Mouse (Mus musculus): ENCODE measurements around the gene Dlg3.

The Dlg3 gene

DNA sequence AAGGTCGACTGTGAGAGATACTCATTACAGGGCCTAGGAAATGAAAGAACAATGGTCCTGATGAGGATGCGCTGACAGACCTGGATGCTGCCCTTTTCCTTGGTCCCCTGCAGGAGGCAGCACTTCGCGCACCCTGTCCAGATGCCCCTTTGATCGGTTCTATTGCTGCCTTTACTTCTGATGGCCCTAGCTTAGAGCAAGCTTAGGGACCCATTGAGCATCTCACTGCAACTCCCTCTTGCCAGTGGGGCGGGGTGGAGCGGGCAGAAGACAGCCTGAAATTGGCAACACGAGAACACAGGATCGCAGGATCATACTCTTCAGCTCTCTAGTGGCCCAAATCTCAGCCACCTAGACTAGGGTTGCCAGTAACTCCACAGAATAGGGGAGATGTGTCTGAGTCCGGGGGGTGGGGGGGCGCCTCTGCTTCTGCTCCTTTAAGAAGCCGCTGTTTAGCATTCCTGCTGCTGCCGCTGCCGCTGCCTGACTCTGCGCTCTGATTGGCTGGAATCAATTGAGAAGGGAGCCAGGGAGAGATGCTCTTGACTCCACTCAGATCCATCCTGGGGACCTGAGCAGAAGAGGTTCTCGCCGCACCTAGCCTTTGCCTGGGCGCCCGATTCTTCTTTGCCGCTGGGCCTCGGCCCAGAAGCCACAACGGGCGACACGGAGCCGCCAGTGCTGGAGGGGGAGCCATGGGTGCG is at the start of gene Dlg3:
Dlg3 (plus strand) TSS at position 542 of the 704 bp plus-strand sequence.
- DNase-seq = peak; percentile 65

DNA sequence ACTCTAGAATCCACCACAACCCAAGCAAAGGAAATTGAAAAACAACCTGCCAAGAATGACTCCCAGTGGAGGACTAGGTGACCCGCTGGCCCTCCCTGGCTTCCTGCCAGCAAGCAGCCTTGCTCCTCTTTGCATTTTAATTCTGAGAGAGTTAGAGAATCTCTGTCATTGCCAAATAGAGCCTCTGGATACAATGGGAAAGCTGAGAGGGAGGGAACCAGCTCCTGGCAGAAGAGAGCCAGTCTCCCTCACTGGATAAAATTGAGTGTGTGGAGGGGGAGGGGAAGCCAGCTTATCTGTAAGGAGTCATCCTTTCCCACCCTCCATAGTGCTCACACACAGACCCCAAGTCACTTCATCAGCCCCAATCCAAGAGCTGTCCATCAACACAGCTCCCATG is 38.6 kb upstream of the Dlg3 start:
- DNase-seq = no peak

DNA sequence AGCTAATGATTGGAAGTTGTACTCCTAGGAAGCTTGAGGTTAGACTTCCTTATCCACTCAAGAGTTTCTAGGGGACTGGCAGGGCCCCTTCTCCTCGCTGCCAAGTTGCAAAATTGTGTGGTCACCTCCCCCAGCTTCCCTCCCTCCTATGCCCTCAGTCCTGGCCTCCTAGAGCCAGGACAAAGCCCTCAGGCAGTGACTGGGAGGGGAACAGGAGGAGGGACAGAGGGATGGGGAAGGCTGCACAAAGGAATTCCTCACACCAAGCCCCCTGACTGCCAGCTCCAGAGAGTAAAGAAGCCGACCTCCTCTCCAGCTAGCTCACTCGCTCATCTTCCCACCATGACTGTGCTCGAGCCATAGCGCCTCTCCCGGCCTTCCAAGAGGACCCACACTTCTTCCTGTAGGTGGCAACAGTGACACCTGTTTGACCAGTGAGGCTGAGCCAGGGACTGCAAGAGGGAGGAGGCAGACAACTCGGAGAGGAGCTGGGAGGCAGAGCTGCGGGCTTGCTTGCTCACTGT is 37.8 kb upstream of the Dlg3 start, which contains the start of gene Gdpd2:
Gdpd2 (plus strand) TSS at position 209 of the 524 bp plus-strand sequence.
- DNase-seq = peak; percentile 46

DNA sequence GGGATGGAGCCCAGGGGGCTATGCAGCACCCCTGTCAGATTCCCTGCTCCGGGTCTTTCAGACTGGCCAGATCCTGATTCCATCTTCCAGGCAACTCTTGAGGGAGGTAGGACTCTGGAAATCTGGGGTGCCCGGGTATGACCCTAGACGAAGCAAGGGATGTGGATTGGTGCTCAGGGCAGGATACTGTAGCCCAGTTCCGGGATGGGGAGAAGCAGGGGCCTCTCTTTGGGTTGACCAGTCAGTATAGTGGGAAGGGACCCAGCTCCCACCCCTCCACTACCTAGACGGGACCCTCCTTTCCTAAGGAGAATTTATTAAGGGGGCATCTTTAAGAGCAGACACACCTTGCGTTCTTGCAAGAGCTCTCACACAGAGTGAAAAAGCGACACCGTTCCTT is 37.3 kb upstream of the Dlg3 start:
- no peak for DNase-seq

DNA sequence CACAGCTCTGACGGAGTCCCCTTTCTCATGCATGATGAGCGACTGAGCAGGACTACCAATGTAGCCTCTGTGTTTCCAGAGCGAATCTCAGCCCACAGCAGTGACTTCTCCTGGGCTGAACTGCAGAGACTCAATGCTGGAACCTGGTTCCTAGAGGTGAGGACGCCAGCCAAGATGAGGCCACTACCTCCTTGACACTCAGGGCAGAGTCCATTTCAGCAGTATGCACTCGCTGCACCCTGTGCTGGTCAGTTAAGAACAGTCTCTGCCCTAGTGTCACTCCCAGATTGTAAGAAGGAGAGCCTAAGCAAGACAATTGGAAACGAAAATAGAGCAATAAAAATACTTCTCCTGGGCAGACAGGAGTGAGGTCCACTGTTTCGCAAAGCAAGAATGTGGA is 33.2 kb upstream of the Dlg3 start:
- no peak for DNase-seq

DNA sequence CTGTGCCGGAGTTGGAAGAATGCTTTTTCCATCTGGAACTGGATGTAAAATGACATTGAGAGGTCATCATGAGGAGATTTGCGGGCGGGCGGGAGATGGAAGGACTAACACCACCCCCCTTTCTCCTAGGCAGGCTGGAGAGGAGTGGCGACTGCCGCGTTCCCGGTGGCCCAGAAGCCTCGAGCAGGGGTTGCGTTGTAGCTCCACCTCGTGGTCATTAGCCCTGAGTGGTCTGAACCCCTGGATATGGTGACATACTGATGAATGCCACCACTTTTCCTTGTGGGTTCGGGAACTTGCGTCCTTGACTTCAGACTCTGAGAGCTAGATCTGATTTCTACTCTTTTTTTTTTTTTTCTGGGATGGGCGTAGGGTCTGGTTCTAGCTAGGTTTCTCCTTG is 28.6 kb upstream of the Dlg3 start:
- DNase-seq = peak; percentile 59

DNA sequence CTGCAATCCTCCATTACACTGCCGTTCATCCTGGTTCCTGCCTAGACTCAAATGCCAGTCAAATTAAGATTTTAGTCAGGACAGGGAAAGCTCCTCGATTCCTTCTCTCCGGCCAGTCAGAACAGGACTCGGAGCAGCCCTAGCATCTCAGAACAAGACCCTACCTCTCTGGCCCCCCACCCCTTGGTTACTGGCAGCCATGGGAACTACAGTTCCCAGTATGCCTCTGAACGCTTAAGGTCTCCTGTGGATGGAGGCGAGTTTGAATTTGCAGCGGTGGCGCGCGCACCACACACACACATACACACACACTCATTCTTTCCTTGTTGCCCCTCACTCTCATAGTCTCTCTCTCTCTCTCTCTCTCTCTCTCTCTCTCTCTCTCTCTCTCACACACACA is 28.1 kb upstream of the Dlg3 start:
- DNase-seq = peak; percentile 13

DNA sequence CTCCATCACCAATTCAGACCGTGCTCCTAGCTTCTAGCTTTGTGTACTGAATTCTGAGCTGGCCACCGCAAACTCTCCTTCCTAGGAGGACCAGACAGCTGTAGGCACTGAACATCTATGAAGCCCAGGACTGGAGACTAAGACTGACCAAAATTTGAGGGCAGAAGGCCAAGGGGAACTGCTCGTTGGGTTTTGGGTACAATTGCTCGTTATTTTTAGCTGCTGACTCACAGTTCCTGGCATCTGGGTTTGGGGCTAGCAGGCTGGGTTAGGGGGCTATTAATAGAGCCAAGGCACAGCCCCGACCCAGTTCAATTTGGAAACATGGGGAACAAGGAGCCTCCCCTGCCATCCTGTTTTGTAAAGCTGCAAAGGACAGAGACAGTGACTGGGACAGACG is 26.7 kb upstream of the Dlg3 start:
- no peak for DNase-seq

DNA sequence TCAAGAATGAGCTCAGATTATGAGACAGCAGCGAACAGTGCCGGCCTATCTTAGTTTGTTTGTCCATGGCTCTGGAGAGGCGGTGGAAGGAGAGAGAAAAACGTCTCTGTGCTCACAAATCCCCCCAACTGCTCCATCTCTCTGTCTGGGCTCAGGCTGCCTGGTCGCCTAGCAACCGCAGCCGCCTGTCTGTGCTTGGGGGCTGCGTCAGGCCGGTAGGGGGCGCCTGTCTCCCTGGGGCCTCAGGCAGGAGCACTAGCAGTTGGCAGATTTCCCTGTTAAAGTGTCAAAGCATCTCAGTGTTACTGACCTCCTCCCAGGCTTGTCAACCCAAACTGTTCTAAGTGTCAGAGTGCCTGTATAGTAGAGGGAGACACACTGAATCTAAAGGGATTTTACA is 25.6 kb upstream of the Dlg3 start:
- peak; percentile 48 for DNase-seq

DNA sequence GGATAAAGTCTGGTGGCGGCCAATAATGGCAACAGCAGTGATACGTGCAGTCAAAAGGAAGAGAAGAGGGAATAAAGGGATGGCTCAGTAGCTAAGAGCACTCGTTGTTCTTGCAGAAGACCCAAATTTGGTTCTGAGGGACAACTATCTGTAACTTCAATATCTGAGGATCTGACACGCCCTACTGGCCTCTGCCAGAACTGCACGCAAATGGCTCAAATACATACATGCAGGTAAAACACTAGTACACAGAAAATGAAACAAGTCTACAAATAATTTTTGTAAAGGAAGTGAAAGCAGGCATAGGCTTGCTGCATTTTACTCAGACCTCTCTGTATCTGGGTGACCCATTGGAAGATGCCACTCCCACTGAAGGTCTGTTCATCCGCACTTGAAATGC is 1.7 kb upstream of the Dlg3 start:
- DNase-seq = no peak

DNA sequence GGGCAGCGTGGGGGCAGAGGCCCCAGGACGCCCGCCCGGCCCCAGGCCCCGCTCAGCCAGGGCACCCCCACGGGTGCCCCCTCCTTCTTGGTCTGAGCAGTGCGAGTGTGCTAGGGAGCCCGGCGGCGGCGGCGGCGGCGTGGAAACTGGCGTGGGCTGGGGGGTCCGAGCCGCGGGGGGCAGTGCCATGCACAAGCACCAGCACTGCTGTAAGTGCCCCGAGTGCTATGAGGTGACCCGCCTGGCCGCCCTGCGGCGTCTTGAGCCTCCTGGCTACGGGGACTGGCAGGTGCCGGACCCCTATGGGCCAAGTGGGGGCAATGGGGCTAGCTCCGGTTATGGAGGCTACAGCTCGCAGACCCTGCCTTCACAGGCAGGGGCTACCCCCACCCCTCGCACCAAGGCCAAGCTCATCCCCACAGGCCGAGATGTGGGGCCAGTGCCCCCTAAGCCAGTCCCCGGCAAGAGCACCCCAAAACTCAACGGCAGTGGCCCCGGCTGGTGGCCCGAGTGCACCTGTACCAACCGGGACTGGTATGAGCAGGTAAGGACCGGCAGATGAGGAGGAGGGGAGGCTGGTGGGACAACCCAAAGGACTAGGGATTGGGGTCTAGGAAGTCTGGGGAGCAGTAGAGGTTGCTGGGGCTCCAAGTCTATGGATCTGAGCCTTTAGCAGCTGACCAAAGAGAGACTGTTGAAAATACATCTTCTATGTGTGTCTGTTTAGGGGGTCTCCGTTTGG is 534 bp downstream of the Dlg3 start:
- DNase-seq = no peak

DNA sequence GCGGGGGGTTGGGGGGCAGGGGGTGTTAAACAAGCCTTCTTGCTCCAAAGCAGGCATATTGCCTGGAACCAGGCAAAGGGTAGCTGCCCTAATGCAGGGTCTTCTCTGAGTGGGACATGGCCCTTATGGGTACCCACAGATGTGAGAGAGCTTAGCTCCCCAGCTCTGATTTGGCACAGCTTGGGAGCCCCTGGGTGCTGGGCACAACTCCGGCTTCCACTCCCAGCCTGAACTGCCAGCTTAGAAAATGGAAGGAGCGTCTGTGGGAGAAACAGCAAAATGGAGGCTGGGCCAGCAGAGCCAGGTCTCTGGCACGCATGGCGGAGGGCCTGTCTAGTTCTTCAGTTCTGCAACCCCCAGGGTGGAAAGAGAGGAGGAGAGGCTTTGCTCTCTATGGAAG is 1.8 kb downstream of the Dlg3 start:
- DNase-seq = no peak

DNA sequence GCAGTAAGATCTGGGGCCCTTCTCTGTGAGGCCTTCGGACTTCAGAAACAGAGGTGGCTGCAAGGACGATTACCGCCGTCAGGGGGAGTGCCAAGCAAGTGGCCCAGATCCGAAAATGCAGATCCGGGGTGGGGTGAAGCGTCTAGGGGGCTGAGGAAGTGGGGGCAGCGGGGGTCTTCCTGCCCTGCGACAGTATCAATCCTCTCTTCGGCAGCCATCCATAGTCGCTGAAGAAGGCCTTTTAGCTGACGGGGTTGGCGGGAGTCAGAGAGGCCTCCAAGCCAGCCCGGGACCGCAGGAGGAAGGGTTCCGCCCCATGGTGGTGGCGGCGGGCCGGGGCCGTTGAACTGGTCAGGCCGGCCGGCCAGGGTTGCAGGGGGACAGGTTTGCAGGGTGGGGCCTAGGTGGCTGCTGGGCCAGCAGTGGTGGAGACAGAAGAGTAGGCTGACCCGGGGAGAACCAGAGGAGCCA is 6.9 kb downstream of the Dlg3 start:
- DNase-seq = peak; percentile 35

DNA sequence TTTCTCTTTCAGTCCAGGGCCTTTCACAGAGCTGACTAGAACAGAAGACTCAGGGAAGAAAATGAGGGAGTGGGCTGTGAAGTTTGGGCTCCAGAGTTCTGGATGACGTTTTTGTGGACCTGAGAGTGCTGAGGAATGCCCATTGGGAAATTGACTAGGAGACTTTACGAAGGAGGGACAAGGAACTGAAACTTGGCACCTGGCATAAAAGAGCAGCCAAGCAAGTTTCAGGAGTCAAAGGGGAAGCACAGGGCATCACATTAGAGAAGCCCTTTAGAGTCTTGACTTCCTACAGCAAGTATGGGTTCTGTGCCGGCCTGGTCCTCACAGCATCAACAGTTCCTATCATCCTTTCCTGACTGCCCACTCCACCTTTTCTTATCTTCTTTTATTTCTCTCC is 7.9 kb downstream of the Dlg3 start:
- DNase-seq = no peak

DNA sequence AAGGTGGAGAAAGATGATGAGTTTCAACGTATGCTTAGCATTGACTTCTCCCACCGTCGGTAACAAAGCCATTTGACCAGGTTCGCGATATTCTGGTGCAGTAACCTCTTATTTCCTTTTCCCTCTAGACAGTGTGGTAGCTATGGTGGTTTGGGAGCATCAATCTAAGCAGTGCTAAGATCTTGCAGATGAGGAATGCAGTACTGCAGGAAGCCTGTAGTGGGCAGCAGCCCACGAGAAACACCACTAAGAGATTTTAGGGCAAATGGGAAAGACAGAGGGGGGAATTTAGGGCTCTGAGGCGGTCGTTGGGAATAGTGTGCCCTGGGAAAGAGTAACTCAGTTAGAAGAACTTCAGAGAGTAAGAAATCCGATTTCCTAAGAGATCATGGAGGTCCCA is 9.0 kb downstream of the Dlg3 start:
- peak; percentile 56 for DNase-seq

DNA sequence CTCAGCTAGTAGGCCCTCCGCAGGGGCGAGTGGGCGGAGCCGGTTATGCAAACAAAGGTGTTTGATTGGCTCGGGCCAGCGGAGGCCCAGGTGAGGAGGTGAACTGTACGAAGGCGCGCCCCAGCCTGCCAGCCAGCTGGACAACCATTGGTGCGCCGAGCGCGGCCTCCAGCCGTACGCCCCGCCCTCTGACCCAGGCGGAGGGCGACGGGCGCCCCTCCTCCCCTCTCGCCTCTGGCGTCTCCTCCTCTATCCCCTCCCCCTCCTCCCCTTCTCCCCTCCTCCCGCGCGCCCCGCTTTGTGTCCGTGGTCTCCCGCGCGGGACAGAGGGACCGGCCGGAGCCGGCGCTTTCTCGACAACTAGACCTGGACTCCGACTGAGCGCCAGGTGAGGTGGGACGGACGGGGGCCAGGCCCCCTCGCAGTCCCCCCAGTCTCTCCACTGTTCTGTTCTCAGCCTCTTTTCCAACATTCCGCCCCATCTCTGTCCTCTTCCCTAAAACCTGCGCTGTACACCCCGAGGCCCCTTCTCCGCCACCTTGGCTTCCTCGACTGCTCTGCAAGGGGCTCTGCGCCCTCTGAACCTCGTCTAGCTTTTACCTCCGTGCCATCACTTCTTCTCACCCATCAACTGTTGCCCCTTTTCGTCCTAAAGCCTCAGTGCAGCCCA is 9.6 kb downstream of the Dlg3 start:
- peak; percentile 67 for DNase-seq

DNA sequence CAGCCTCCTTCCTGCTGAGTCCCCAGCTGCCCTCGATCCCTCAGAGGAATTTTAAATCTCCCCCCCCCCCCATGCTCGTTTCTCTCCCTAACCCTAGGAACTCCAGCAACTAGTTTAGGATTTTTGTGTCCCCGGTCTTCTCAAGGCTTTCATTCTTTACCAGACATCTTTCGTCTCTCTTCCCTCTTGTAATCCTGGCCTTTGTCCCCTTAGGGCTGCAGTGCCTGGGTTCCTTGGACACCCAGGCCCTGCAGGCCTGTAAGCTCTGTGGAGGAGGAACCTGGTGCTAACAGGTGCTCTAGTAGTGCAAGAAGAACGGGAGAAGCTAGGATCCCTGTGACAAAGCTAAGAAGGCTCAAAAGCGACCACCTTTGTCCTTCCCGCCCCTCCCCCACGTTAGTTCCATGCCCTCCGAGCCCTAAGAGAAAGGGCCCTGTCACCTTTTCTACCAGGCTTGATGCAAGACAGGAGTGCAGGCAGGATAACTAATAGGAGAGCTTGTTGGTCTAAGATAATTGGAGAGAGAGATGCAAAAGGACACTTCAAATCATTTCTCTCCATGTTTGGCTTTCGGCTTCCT is 10.2 kb downstream of the Dlg3 start:
- no peak for DNase-seq

DNA sequence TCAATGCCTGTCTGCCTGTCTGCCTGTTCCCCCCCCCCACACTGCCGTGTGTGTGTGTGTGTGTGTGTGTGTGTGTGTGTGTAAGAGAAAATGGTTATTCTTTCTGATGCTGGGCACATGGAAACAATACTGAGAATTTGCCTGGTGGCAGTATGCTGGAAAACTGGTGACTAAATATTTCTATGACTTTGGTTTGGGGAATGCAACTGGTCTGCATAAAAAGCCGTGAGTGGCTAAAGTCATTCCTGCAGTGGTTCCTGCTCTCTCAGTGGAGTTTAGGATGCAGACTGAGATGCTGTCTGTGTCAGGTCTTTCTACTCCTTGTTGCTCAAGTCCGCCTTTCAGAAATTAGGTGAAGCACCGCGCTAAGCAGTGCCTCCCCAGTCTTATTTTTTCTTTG is 10.9 kb downstream of the Dlg3 start:
- no peak for DNase-seq

DNA sequence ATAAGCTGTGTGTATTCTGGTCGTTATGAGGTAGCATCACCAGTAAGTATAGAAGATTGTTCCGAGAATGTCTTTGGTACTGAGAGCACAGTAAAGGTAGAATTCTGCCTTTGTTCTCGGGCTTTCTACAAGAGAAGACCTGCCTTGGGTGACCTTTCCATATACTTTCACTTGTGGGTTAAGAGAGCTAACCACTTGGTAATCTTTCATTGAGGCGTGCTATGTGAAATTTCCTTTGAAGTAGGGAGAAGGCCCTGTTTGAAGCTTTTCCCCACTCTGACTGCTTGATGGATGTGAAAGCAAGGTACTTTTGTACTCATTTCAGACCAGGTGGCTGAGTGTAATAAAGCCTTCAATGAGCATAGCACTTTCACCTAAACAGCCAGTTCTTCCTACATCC is 21.8 kb downstream of the Dlg3 start:
- no peak for DNase-seq

DNA sequence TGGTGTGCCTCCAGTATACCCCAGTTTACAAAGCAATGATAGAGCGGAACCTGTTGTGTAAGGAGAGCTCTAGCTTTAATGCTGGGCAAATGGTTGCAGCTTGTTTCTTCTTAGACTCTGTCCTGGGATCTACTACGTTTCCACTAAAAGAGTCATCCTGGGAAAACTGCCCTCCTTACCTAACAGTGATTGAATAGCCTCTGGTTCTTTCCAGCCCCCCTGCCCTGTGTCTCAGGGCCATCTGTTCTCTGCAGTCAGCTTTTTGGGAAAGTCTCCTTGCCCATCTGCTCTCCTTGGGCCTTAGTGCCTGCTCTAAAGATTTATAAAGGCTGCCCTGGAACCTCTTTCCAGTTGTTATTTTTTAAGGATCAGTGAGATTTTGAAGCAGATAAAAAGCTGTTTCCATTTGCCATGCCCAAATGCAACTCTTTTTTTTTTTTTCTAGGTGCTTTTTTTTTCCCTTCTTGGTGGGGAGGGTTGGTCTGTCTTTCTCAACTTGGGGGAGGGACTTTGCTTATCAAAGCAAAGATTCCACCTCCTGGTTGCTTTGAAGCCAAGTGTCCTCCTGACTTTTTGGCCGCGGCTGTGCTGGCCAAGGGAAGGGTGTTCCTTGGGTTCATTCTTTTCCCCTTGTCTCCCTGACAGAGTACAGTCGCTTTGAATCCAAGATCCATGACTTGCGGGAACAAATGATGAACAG is 28.7 kb downstream of the Dlg3 start:
- peak; percentile 50 for DNase-seq

DNA sequence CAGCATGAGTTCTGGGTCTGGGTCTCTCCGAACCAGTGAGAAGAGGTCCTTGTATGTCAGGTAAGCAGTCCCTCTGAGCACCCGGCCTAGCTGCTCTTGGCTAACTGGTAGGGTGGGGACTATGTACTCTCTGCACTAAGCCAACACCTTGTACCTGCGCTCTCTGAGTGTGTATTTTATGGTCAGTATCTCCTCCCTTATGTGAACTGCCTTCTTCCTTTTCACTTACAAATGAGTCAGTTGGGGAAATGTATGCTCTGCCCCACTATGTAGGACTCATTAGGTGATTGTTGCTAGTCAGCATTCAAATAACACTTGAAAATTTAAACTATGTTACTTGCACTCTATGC is 29.2 kb downstream of the Dlg3 start:
- no peak for DNase-seq

DNA sequence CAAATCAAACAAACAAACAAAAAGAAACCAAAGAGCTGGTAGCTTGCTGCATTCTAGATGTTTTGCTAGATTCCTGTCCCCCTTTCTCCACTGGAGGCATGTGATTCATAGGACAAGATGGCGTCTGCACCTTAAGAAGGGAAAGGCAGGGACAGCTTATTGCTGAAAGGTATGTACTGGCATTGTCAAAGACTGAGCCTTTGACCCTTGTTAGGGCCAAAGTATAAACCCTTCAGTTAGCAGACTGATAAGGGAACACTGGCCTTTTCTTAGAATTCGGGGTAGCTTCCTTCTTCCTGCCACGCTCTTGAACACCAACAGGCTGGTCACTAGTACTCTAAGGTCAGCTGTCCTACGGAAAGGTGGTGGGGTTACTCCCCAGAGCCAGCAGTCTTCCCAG is 29.8 kb downstream of the Dlg3 start:
- DNase-seq = no peak

Measured in cerebellum, adult 8-10 months (tissue).